Mouse (Mus musculus) layer of hippocampus, postnatal 25 days (tissue): ENCODE data around the gene Rars. TPM values are rescaled to one million over a fixed set of nuclear protein-coding genes. Genes with fewer than 3 reads are reported as not detected.
"Not testable (repeated sequence)": the region's sequence is repeated elsewhere in the genome, so short reads cannot be mapped to it uniquely, and the experiment has no call there.

Source experiments
- DNase-seq, 2 experiments: peaks; one replicate each; pipeline ENCODE4 v3.0.0; 2022; ENCODE audit warnings: mixed read lengths in 2 of 2, low spot score in 1 of 2; ENCODE audit errors: extremely low spot score in 1 of 2
- total RNA-seq, 2 experiments: library from RNA; stranded (reverse); gene quantifications; 2 replicates each; pipeline ENCODE4 v1.2.3; 2021

Gene Rars
- total RNA-seq = 10 to 100 TPM; 46.3 to 49.6 TPM

DNA sequence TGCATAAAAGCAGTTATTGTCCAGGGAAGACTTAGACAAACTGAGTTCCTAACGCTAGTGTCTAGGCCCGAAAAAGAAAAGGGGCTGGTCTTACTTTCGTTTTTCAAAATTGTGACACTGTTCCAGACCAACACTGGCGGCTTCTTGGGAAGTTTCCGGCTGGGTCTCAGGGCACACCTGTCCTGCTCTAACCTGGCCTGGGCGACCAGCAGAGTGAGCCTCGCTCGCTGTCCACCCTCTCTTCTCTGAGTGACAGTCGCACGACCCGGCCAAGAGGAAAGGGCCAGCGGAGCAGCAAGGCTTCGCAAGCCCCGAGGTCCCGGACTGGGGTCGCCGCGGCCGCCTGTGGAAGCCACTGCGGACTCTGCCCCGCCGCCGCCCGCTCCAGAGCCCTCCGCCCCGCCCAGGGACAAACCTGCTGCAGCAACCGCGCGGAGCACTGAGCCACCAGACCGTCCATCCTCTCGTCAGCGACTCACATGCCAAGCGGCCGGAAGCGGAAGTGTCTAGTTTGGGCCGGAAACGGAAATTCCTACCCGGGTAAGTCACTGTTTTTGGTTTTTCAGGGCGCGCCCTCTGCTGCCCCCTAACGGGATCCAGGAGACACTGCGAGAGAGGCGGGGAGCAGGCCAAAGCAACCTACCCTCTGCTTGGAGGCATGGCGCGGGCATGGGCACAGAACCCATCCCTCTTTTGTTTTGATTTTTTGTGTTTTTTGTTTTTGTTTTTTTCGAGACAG lies at the start of gene Rars:
Gene Rars (minus strand): TSS at position 485 of the 739 bp plus-strand sequence.
- DNase-seq = peak; percentile 83 to 94

GRCm38 (mm10) chr11:35882777-35883176 lies 48.5 kb upstream of the Rars start:
- no peak for DNase-seq

DNA sequence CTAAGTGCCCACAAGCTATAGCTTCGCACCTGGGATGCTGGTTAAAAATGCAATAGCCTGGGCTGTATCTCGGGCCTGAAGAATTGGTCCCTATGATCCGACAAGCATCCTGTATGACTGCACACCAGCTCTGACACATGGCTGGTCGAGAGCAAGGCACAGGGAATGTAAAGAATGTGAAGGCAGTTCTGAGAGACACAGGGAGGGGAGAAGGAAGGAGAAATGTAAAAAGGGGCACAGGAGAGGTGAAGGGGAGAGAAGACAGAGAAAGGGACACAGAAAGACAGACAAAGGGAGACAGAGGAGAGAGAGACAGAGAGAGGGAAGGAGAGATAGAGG lies 44.2 kb upstream of the Rars start:
- DNase-seq = no peak

GRCm38 (mm10) chr11:35877651-35878558 lies 43.6 kb upstream of the Rars start:
- DNase-seq = no peak

DNA sequence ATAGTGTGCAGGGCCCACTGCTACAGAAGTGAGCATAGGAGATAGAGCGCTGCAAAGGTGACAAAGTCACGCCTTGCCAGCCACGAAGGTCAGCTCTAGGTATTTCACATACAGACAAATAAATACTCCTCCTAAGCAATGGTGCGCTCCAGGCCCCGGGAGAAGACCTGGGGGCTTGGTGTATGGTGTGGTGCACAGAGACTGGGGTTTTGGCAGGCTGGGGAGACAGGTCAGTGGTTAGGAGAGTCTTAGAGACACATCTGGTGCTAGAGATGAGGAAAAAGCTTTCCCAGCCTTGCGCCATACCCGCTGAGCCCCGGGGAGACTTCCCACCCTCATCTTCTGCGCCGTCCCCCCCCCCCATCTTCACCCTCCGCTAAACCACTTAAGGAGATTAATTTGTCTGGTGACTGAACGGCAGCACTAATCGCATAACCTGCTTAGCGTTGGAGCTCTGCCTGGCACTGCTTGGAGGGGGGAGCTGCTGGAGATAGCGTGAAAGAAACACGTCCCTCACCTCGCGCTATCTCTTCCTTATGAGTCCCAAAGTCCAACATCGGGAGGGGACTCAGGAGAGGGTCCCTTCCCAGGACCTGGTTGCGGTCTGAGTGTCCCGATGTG lies 39.4 kb upstream of the Rars start:
- no peak for DNase-seq

- no peak for DNase-seq
Observed at GRCm38 (mm10) chr11:35870961-35871360, 36.7 kb upstream of the Rars start.

DNA sequence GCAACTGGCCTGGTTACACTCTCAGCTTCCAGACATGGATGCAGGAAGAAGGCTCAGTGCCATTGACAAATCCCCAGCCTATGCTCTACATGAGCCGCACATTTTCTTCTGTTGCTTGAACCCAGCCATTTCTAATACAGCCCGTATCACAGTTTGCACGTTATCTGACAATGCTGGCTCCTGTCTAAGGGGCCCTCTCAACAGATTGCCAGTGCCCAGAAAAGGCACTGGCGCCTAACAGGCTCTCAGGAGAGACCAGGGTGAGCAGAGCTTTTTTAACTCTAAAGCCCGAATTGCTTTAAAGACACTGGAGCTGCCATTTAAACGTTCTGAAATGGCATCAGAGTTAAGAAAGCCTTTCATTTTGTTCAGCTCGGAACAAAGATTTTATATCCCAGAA lies 31.8 kb upstream of the Rars start:
- no peak for DNase-seq

DNA sequence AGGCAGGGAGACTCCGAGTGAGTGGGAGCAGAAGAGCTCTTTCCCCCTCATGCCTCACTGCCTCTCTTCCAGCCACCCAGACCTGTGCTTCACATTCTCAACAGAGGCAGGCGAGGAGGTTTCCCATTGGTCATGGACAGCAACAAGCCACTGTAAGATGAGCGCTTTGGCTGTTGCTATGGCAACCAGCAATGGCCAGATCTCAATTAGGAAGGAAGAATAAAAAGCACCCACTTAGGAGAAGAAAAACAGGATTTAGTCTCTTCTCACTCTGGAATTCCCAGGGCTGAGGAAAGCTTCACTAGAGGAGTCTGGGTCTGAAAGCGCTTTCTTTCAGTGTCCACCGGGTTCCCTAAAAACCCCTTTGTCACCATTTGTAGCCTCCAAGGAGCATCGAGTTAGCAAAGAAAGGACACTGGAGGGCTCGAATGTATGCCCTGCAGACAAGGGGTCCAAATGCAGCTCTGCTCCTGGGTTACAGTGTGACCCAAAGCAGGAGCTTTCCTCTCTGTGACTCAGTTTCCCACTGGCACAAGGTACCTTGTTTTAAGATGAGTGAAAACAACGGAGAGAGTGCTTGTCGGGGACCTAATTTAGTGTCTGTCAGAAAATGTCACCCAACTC lies 30.8 kb upstream of the Rars start:
- DNase-seq = no peak

GRCm38 (mm10) chr11:35863653-35864052 lies 29.3 kb upstream of the Rars start:
- DNase-seq = no peak

DNA sequence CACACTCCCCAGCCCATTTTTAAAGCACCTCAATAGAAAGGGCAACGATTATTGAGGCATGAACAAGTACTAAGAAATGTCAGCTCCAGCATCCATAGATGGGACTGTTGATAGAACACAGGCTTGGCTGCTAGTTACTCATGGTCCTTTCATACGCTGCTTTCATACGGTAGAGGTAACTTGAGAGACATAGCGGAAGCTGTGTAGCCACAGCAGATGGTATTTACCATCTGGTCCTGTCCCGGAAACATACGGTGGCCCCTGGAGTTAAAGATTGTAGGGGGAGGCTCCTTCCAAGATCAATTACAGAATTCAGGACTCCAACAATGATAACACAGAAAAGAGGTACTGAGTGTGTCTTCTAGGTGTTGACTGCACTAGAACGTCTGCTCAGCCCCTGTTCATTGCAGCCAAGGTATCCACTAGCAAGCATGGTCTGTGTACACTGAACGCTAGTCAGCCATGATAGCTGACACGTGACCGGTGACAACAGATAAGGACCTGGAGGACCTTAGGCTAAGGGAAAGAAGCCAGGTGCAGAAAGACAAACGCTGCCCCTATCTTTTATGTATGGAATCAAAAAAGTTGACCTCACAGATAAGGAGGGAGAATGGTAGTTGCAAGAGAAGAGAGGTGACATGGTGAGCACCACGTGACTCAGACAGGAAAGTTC lies 23.2 kb upstream of the Rars start:
- DNase-seq = no peak

- no peak for DNase-seq
Observed at GRCm38 (mm10) chr11:35856359-35857040, 22.2 kb upstream of the Rars start.

- DNase-seq = no peak
Observed at GRCm38 (mm10) chr11:35855567-35855966, 21.3 kb upstream of the Rars start.

DNA sequence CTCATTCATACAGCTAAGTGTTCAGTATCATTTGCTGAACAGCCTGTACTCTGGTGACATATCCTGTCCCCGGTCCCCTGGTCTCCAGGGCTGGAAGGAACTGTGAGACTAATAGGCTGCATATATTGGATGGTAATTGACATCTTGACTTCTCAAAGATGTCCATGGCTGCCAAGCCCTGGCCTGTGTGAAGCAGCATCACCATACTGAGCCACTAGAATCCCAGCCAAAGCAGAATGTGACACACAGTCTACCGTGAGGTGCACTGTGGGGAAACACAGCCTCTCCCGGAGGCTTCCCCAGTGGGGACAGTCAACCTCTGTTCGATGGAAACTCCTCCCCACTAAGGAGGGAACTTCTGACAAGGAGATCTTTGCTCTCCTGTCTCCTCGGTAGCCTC lies 20.6 kb upstream of the Rars start:
- DNase-seq = no peak

DNA sequence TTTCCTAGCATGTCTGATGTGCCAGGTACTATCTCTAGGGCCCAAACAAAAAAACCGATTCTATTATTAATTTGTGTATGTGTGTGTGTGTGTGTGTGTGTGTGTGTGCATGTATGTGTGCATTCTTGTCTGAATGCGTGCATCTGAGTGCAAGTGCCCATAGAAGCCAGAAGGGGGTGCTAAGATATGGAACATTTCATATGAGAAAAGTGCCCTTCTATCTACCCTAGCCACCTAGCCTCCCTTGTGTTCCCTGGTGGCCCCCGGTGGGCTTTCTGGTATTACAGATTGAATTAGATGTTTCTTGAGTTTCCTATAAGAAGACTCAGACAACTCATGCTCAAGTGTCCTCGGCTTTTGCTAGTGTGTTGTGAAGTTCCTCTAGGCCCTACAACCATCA lies 19.3 kb upstream of the Rars start:
- no peak for DNase-seq

DNA sequence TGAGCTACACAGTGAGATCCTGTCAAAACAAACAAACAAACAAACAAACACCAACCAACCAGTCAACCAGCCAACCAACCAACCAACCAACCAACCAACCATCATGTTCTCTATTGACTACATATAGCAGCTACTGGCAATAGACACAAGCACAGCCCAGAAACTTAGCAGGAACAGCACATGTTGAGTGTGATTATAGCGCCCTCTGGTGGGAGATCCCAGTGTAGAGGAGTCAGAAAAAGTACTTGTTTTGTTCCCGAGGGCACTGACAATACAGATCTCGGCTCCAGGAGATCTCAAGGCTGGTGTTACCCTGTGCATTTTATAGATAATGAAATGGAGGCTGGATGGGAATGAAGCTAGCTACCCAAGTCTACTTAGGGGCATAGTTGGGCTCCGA lies 18.4 kb upstream of the Rars start:
- DNase-seq = peak in 1 of 2 experiments; percentile 48

- DNase-seq = no peak
Observed at GRCm38 (mm10) chr11:35844299-35844698, 10.0 kb upstream of the Rars start.

DNA sequence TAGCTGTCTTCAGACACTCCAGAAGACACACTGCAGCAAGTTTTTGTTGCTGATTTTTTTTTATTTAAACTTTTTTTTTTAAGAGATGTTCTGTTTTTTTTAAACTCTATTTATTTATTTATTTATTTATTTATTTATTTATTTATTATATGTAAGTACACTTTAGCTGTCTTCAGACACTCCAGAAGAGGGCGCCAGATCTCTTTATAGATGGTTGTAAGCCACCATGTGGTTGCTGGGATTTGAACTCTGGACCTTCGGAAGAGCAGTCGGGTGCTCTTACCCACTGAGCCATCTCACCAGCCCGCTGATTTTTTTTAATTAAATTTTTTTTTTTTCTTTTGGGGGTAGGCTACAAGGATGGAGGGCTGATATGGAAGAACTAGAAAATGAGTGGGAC lies 8.3 kb upstream of the Rars start:
- DNase-seq = not testable (repeated sequence)

- DNase-seq = no peak
Observed at GRCm38 (mm10) chr11:35841738-35842325, 7.5 kb upstream of the Rars start.

GRCm38 (mm10) chr11:35840806-35841205 lies 6.5 kb upstream of the Rars start:
- not testable (repeated sequence) for DNase-seq
